Mouse (Mus musculus) brain, embryonic 14.5 days (tissue): ENCODE data around the gene Tmx1. TPM values are rescaled to one million over a fixed set of nuclear protein-coding genes. Genes with fewer than 3 reads are reported as not detected.
A peak's percentile ranks its signal among the peaks of the same experiment; 100 is the strongest.

Source experiments
- DNase-seq: peaks from one replicate; pipeline ENCODE4 v3.0.0-alpha.2; 2011; ENCODE audit warnings: low read depth
- CTCF ChIP-seq: fragments of 200-500 bp; IDR thresholded peaks from 2 replicates; pipeline ENCODE4 v1.5.1; 2012; ENCODE audit warnings: inconsistent platforms, mild to moderate bottlenecking, moderate library complexity, borderline replicate concordance; ENCODE audit not compliant: insufficient read depth, insufficient read length; ENCODE audit errors: extremely low read depth
- POLR2A ChIP-seq: fragments of 200-500 bp; IDR thresholded peaks from 2 replicates; pipeline ENCODE4 v1.6.1; 2012; ENCODE audit warnings: mild to moderate bottlenecking, inconsistent platforms, borderline replicate concordance; ENCODE audit not compliant: poor library complexity, insufficient read depth, insufficient read length, severe bottlenecking; ENCODE audit errors: extremely low read depth
- polyA plus RNA-seq: library from polyadenylated mRNA; depleted of rRNA; stranded (reverse); fragments of >200 nt; gene quantifications from 2 replicates; pipeline ENCODE4 v1.2.3, GENCODE M21; 2012; rRNA removed

Gene Tmx1
- polyA plus RNA-seq: 46.3 and 54.3 TPM in 2 replicates

DNA sequence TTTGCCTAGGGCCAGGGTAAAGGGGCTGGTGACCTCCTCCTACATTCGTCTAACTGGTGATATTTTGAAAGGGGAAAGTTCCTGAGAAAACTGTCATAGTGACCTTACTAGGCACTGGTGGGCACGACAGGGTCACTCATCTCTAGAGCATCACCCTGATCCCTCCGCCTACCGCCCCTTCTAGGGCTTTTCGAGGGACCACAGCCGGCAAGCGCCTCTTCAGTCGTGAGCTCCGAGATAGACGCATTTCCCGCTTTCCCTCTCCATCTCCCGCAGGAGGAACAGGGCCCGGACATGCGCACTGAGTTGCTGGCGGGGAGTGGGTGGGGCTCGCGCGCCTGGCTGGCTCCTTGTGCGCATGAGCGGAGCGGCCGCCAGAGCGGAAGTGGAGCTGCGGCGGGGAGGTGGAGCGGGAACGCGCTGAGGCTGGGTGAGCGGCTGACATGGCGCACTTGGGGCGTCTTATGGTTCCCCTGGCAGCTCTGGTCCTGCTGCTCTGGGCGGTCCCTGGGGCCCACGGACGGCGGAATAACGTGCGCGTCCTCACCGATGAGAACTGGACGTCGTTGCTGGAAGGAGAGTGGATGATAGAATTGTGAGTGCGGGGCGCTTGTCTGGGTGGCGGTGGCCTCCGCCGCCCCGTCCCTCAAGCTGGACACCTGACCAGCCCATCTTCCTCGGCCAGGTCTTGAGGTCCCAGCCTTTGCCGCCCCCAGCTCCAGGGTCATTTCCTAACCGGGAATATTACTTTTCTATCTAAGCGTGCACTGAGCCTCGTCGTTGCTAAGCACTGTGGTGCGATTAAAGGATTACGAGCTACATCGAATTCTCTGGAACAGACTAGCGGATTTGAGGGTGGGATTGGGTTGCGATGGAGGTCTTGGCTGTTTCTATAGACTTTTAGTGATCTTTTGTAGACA is at the start of gene Tmx1:
Gene Tmx1 (plus strand): TSS at position 370 of the 920 bp plus-strand sequence.
- no peak for TF ChIP-seq CTCF
- TF ChIP-seq POLR2A: no peak
- peak; percentile 98 for DNase-seq

DNA sequence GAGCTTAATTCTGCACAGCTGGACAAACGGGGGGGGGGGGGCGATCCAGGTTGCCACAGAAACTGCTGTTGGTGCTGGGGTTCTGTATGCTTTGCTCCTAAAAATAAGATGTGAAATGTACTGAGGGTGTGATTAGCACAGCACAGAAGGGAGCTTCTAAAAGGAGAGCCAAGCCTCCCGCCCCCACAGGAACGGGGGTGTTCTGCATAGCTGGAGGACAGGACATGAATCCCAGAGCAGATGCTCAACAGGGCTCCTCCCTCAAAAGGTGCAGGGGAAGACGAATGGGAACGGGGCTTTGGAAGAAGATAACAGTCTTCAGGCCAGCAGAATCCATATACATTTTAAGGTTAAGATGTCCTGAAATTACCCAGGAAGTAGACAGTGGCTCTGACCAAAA is 48.6 kb upstream of the Tmx1 start:
- no peak for TF ChIP-seq POLR2A
- no peak for TF ChIP-seq CTCF
- DNase-seq: no peak

DNA sequence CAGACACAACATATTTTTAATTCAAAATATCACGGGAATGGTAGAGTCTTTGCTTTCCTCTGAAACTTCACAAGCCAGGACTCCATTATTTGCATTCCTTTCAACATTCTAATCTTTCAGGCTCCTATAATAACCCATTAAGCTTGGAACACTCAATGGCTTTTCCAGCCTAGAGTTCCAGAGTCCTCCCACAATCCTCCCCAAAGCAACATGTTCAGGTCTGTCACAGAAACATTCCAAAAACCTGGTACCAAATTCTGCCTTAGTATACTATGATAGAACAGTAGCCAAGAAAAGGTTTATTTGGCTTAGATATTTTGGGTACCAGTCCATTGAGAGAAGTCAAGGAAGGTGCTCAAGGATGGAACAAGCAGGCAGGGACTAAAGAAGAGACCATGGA is 44.5 kb upstream of the Tmx1 start:
- TF ChIP-seq CTCF (no peak), POLR2A (no peak)
- DNase-seq: no peak

DNA sequence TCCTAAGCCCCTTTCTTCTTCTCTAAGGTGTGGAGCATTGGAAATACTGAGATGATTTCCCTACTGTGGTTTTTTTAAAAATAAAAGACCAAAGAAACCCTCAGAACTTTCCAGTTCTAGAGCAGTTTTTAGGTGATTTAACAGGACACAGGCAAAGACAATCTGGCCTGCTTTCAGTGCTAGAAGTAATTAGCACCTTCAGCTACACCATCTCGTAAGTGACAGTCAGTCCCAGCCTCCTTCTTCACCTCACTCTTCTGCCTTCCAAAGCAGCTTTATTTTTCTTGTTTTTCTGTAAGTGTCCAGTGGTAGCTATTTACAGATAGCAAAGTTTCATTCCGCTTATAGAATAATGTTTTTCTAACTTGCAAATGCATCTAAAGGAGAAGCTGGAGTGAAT is 43.3 kb upstream of the Tmx1 start:
- no peak for DNase-seq
- no peak for TF ChIP-seq CTCF

DNA sequence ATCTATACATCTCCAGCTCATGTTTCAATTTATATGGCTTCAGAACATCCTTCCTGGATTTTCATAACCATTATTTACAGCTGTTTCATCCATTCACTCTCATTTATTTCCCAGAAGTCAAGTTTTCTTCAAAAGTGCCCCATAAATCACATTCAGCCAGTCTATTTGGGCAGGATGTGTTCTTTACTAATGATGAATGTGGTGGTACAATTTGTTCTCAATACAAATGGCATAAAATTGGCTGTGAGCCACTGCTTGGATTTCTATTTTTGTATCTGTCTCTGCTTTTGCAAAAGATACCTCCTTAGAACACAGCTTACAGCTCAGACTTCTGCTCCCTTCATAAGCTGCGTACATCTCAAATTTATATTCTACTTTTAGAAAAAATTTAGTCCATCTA is 32.7 kb upstream of the Tmx1 start:
- TF ChIP-seq CTCF: no peak
- TF ChIP-seq POLR2A: no peak
- no peak for DNase-seq

DNA sequence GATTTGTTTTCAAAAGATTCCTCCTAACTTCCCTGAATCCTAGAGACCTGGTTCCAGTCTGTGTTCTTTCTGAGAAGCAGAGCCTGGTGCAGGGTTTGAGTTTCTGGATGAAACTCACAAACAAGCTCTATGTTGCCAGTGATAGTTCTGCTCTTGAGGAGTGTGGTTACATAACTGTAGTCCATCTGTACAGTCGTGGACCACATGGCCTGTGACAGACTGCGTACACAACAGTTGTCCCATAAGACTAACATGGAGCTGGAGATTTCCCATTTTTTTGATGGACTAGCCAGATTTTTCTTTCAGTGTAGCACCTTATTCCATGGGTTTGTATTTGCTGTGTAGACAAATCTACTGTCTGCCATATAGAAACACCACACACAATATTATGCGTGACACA is 31.9 kb upstream of the Tmx1 start:
- TF ChIP-seq POLR2A (no peak), CTCF (no peak)
- DNase-seq: no peak

DNA sequence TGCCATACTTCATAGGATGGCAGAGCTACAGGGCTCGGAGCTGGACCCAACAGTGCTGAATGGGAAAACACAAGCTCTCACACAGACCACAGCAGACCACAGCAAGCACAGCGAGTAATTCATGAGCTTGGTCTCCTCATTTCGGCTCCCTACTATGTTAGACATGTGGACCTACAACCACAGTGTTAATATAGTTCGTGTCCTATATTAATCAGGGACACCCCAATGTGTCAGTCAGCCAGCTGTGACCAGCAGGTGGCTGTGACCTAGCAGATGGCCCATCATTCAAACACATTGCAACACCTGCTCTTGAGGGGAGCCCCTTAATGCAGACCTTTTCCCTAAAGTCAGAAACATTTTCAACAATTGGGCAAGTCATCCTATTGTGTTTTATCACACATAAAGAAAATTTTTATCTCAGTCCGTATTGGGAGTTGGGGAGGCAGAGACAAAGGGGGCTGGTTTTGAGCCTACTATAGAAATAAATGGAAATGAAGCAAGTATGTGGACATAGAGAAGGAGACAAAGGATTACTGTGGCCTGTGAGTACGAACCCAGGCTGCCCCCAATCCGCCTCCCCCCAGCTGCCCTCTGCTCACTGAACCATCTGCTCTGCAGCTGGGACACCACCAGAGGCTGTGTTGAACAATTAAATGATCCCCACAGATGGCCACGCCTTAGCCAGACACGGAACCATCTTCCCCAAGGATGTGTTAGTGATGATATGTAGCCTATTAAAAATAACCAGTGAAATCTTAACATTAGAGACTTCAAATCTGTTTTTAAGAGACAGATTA is 30.4 kb upstream of the Tmx1 start:
- no peak for TF ChIP-seq POLR2A
- no peak for TF ChIP-seq CTCF
- DNase-seq: peak; percentile 66

DNA sequence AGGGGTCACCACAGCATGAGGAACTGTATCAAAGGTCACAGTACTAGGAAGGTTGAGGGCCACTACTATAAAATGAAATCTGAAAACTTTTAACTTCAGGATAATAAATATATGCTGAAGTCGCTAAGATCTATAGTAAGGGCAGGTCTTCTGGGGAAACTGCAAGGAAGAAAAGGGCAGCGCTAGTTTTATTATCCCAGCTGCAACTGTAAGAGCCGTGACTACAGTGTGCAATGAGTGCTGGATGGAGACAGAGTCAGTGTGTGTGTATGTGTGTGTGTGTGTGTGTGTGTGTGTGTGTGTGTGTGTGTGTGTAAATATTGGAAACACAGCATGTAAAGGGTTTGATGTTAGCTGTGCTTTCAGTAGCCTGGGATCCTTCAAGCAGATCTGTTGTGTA is 25.0 kb upstream of the Tmx1 start:
- no peak for DNase-seq
- no peak for TF ChIP-seq POLR2A
- TF ChIP-seq CTCF: no peak

DNA sequence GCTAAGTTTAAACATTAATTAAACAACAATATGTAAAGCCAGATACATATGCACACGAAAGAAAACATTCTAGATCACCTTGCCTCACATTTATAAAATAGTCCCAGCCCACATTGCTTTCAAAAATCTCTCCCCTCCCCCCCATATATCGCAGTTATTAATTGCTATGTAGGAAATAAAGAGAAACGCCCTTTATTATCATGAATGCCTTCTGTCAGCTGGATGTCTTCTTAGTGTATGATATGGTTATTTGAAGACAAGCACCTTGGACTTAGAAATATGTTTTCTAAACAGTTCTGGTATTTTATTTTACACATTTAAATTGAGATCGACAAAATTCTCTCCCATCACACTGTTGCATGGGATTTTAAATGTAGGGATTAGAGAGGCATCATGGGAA is 23.3 kb upstream of the Tmx1 start:
- TF ChIP-seq POLR2A (no peak), CTCF (no peak)

DNA sequence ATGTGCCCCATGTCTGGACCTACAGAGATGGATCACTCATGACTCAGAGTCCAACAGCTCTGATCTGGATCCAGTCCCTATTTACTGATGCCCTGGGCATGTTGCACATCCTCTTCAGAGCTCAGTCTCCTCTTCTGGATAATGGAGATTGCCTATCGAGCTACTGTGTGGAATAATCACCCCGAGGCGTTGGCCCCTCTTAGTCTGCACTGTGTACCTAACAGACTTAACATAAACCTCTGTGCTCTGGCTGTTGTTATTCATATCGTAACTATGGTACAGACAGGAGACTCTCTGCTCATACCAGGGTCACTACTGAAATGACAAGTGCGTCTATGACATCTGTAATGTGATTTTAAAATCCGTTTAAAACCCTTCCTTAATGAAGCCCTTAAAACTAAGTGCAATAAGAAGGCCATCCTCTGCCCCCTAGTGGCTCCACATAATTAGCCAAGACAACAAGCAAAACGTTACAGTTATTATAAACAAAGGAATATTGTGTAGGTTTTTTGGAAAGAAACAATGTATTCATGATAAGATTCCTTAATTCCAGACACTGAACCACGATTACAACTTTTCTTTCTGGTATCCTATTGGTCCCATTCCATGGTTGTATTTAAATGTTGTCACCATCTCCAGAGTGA is 22.5 kb upstream of the Tmx1 start:
- TF ChIP-seq POLR2A (no peak), CTCF (peak; percentile 14; the same call in 1 of the 2 replicates)
- peak; percentile 89 for DNase-seq

More for the DNA sequence above, 23.3 kb upstream of the Tmx1 start:
- DNase-seq: no peak

DNA sequence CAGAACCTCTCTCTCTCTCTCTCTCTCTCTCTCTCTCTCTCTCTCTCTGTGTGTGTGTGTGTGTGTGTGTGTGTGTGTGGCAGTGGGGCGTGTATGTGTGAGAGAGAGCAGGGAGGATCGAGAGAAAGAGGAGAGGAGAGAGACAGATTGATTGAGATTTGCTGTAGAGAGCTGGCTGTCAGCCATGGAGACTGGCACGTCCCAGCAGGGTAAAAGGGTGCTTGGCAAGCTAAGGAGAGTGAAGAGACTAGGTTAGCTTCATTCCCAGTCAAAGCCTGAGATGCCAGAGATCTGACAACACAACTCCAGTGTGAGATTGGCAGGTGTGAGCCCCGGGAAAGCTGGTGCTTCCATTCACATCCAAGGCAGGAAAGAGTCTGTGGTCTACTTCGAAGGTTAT is 21.5 kb upstream of the Tmx1 start:
- TF ChIP-seq POLR2A (no peak), CTCF (no peak)
- peak; percentile 91 for DNase-seq

DNA sequence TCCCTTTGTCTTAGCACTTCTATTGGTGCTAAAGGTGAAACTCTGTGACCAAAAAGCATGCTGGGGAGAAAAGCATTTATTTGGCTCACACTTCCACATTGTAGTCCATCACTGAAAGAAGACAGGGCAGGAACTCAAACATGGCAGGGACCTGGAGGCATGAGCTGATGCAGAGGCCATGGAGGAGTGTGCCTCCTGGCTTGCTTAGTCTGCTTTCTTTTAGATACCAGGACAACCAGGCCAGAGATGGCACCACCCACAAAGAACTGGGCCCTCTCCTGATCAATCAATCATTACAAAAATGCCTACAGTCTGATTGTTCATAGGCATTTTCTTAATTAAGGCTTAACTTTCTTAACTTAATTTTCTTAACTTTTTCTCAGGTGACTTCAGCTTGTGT is 2.9 kb upstream of the Tmx1 start:
- no peak for DNase-seq
- TF ChIP-seq CTCF (no peak), POLR2A (no peak)

DNA sequence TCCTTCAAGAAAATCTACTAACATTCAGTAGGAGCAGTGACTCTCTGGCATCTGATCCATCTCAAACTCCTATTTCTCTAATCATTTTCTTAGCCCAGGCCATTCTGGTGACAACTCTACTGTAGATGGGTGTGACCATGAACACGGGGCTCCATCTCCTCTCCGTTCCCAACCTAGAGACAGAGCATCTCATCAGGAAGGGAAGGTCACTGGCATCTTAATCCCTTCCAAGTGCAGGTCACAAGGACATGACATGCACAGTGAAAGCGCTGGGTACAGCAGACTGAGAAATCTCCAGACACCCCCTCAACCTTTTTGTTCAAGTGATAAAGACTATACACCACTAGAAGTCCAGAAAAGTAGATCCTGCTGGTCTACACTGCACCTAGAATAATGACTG is 1.4 kb upstream of the Tmx1 start:
- no peak for DNase-seq
- no peak for TF ChIP-seq CTCF
- no peak for TF ChIP-seq POLR2A
